Mouse (Mus musculus): ENCODE data around the gene Zfp296.
A peak's percentile ranks its signal among the peaks of the same experiment; 100 is the strongest.

Zfp296 gene

GRCm38 (mm10) chr7:19607291-19607690 is 30.2 kb downstream of the Zfp296 start:
- no peak for DNase-seq (ENCODE audit: low spot score)

DNA sequence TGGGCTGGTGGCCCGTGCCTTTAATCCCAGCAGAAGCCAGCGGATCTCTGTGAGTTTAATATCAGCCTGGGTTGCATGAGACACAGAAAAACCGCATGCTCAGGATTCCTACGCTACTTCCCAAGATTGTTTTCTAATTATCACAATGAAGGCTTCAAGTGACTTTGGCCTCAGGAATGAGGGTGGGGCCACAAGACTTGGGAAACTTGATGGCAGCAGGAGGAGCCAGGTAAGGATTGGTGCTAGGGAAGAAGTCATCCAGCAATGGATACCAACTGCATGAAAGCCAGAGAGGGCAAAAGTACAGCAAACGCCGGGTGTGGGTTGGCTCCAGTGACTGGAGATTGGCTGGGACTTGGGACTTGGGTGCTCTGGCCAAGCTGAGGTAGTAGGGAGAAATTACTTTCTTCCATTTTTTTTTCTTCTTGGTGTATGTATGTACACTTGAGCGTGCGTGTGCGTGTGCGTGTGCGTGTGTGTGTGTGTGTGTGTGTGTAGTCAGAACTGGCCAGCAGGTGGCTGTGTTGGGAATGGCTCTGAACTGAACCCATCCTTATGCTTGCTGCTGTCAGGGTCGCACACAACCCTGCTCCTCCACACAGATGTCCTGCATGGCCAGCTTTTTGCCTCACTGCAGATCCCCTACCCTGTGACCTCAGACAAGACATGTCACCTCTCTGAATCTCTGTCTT is 32.7 kb downstream of the Zfp296 start:
- DNase-seq (ENCODE audit: low spot score), result no peak

- DNase-seq (ENCODE audit: low spot score), result no peak
Observed at GRCm38 (mm10) chr7:19610969-19611368, 33.9 kb downstream of the Zfp296 start.

DNA sequence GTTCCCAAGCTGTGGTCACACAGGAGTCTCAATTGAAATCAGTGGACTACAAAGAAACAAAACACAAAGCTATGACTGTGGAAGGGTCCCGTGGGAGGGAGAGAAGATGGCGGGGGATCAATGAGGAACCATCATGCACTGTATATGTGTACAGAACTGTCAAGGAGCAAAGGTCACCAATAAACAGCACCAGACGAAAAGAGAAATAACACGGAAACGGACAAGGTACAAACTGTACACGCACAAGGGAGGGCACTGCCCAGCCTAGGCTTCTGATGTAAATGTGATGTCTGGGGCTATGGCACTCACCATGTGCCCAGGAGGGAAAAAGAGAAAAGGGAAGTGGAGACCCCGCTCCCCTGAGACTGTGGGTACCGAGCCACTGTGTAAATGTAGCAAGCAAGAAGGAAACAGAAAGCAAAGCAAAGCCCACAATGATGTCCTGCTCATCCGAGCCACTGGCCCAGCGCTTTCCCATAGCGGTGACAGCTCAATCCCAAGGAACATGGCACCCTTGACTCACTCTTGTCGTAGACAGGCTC is 38.0 kb downstream of the Zfp296 start:
- DNase-seq (ENCODE audit: low spot score), result no peak

DNA sequence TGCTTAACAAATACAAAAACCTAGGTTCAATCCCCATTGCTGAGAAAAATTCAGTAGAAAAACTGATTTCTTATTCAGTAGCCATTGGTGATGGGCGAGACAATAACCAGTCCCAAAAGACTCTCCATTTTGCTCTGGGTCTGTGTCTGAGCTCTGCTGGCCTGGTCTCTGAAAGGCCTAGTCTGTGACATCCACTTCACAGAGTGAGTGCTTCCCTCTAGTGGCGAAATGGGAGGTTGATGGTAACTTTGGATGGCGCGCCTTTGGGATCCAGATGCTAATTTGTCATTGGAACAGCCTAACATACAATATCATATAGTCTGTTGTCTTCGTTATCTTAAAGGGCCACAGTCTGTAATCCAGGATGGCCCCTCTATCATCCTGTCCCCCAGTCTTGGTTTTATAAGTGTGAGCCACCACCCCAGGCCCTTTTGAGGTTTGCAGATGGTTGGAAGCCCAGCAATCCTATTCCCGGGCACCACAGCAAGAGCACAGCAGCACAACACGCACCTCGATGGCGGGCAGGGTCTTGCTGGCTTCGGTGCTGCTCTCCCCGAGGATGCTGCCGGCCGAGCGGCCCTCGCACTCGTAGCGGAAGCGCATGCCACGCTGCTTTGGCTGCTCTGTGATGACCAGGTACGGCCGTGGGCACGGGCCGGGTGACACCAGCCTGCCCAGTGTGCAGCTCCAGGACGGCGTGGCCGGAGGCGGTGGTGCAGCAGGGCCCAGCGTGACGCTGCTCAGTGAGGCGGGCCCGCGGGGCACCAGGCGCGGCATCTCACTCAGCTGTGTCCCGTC is 42.1 kb downstream of the Zfp296 start:
- DNase-seq (ENCODE audit: low spot score), result peak; percentile 72

- DNase-seq (ENCODE audit: low spot score), result no peak
Observed at GRCm38 (mm10) chr7:19620811-19621210, 43.7 kb downstream of the Zfp296 start.

DNA sequence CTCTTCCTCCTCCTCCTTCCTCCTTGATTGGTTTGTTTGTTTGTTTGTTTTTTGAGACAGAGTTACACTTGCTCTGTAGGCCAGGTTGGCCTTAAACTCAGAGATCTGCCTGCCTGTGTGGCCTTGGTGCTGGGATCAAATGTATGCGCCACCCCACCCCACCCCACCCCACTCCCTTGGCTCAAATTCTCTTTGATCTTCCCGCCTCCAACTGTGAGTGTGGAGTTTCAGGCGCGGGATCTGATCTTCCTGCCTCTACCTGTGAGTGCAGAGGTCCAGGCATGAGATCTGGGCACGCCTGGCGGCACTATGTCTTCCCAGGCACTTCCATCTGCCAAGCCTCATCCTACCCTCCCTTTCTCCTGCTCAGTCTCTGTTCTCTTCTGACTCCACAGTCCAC is 45.2 kb downstream of the Zfp296 start:
- no peak for DNase-seq (ENCODE audit: low spot score)

- DNase-seq (ENCODE audit: low spot score), result no peak
Observed at GRCm38 (mm10) chr7:19623433-19623832, 46.3 kb downstream of the Zfp296 start.

DNA sequence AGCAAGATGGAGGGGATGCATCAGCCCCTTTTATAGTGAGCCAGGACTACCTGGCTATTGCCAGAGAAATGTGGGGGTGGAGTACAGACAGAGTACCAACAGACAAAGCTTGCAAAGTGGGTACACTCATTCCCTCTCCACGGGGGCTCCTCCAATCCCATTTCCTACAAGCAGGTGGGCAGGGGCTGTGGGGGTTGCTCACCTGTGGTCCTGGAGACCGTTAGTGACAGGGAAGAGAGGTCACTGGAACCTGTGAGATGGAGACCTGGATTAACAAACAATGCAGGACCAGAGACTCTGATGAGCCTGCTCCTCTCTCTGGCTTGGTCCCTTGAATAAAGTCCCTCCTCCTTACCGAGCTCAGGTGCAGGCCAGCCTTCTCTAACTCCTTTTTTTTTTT is 50.6 kb downstream of the Zfp296 start:
- no peak for DNase-seq (ENCODE audit: low spot score)

- no peak for DNase-seq (ENCODE audit: low spot score)
Observed at GRCm38 (mm10) chr7:19628192-19628535, 51.1 kb downstream of the Zfp296 start.

DNA sequence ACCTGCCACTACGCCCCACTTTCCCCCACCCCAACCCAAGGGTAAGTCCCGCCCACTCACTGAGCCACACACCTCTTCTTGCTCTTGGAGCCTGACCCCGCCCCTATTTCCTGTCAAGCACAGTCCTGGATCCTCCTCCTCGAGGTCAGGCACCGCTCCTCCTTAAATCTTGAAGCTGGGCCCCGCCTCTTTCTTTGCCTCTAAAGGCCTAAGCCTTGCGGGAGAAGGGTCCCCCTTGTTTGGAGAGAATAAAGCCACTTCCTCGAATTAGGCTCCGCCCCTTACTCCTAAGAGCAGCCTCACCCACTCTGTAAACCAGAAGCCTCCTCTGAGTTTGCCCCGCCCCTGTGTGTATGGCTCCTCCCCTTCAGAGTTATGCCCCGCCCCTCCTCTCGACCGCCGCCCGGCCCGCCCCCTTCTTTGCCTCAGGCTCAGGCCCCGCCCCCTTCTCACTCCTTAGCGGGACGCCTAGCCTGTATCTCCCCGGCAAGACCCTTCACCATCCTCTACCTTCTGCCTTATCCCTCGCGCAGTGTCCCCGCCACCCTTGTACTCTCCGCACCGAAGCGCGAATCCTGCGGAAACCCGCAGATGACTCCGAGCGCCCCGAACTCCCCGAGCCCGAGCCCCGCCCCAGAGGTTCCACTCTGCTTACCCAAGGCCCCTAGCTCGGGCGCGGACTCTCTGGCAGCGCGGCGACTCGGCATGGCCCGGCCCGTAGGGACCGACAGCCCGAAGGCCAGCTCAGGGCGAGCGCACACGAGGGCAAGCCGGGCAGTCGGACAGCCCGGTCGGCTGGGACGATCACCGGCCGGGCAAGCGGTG is 51.7 kb downstream of the Zfp296 start:
- DNase-seq (ENCODE audit: low spot score), result peak; percentile 97

DNA sequence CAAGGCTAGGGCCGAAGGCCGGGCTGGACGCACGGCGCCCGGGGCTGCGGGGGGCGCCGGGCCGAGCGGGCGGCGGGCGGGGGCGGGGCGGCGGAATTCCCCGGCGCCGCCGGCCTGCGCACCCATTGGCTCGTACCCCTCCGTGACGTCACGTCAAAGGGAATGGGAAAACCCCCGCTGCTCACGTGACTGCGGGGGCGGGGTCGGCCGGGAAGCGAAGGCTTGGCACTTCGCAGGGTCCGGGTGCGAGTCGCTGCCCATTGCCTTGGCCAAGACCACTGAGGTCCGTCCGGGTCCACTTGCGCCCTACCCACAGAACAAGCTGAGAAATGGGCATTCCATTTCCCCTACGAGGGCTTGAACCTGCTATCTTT is 52.3 kb downstream of the Zfp296 start, which contains the start of gene Relb:
Relb (minus strand) TSS at position 78 of the 374 bp plus-strand sequence.
- DNase-seq (ENCODE audit: low spot score), result peak; percentile 88
